Mouse (Mus musculus) left cerebral cortex, postnatal 25 days (tissue): ENCODE results near the gene Ccdc190. TPM values are rescaled to one million over a fixed set of nuclear protein-coding genes. Genes with fewer than 3 reads are reported as not detected.

Experiments used
- total RNA-seq, 2 experiments: library from RNA; stranded (reverse); gene quantifications; 2 replicates each; pipeline ENCODE4 v1.2.3; 2021

The Ccdc190 gene
- total RNA-seq, 2 experiments from 2014 or later: 16.5 to 19.4 TPM

Other genes starting within 250 kb of the Ccdc190 start
- 100 to 1,000 TPM; 564 to 580 TPM for gene Rgs4, start 181.0 kb upstream of the Ccdc190 start, total RNA-seq
- gene Hsd17b7, start 40.6 kb downstream of the Ccdc190 start, total RNA-seq: 10 to 100 TPM; 15.7 to 19.4 TPM
- 1 to 10 TPM; 5.7 to 6.8 TPM for gene Ddr2, start 182.1 kb downstream of the Ccdc190 start, total RNA-seq
- gene Uap1, start 246.3 kb downstream of the Ccdc190 start, total RNA-seq: 10 to 100 TPM; 62.3 to 65.9 TPM